Mouse (Mus musculus) kidney, embryonic 14.5 days (tissue): Measurements from ENCODE around the gene Fanca. TPM values are rescaled to one million over a fixed set of nuclear protein-coding genes. Genes with fewer than 3 reads are reported as not detected.

ENCODE experiments used
- ATAC-seq: fragments of 200-750 bp; cut with Nextera tagmentation; 2 replicates; pipeline ENCODE4 v1.8.0; 2017; ENCODE audit warnings: moderate number of reproducible peaks, mild to moderate bottlenecking, moderate TSS enrichment, moderate library complexity; ENCODE audit not compliant: low FRiP score, low TSS enrichment
- H3K27ac ChIP-seq: fragments of 300-500 bp; sonication (generic); 2 replicates; pipeline ENCODE4 v1.5.1; 2014; ENCODE audit warnings: low read depth, mild to moderate bottlenecking, low read length, moderate library complexity, mixed read lengths
- H3K27me3 ChIP-seq: fragments of 300-500 bp; sonication (generic); 2 replicates; pipeline ENCODE4 v1.6.1; 2014; ENCODE audit warnings: mild to moderate bottlenecking, low read length; ENCODE audit not compliant: control insufficient read depth, insufficient read depth
- H3K36me3 ChIP-seq: fragments of 300-500 bp; sonication (generic); 2 replicates; pipeline ENCODE4 v1.6.1; 2014; ENCODE audit warnings: low read length, mixed read lengths; ENCODE audit not compliant: control insufficient read depth, insufficient read depth
- H3K4me1 ChIP-seq: fragments of 300-500 bp; sonication (generic); 2 replicates; pipeline ENCODE4 v1.6.1; 2014; ENCODE audit warnings: low read length, mixed read lengths; ENCODE audit not compliant: control insufficient read depth, insufficient read depth
- H3K4me2 ChIP-seq: fragments of 300-500 bp; sonication (generic); replicated peaks from 2 replicates; pipeline ENCODE4 v1.6.1; 2014; ENCODE audit warnings: low read depth, mild to moderate bottlenecking, low read length
- H3K4me3 ChIP-seq: fragments of 300-500 bp; sonication (generic); 2 replicates; pipeline ENCODE4 v1.5.1; 2014; ENCODE audit warnings: mild to moderate bottlenecking, low read length
- H3K9ac ChIP-seq: fragments of 300-500 bp; sonication (generic); 2 replicates; pipeline ENCODE4 v1.6.1; 2014; ENCODE audit warnings: low read depth, mild to moderate bottlenecking, low read length, moderate library complexity
- H3K9me3 ChIP-seq: fragments of 300-500 bp; sonication (generic); 2 replicates; pipeline ENCODE4 v1.6.1; 2016; ENCODE audit warnings: low read length; ENCODE audit not compliant: control insufficient read depth
- WGBS: fragments of 180-500 bp; shearing (Covaris S2); extraction: QIAGEN DNeasy Blood & Tissue Kit; methylation state at CpG from one replicate; pipeline ENCODE4 v1.1.7; 2014; 5-methylcytosine and 5-hydroxymethylcytosine counted together
- polyA plus RNA-seq: library from polyadenylated mRNA; unstranded; fragments of >200 nt; fragmentation: Nextera tagmentation; extraction: Ambion mirVana; gene quantifications from 2 replicates; pipeline ENCODE4 v1.2.1, GENCODE M21; 2014

The Fanca gene
- polyA plus RNA-seq, 1 experiment from 2014 or later = 49.9 TPM

- H3K27ac ChIP-seq = no peak overlapping the region
- peaks cover 19% of the 10 kb centered on the region for H3K4me1 ChIP-seq
- peaks cover 49% of the 10 kb centered on the region for H3K36me3 ChIP-seq
- H3K4me3 ChIP-seq = peak overlapping the region; percentile 98
- WGBS = 39% methylated on average over 4 of the region's 4 CpGs
- peak overlapping the region; percentile 95 for H3K4me2 ChIP-seq
- H3K9me3 ChIP-seq = no peaks in the 10 kb centered on the region
- peak overlapping the region; percentile 96; the same call in 1 of the 2 replicates for H3K9ac ChIP-seq
- no peak for ATAC-seq
- H3K27me3 ChIP-seq = no peaks in the 10 kb centered on the region
Measured at GRCm38 (mm10) chr8:123252925-123253324, 65.5 kb downstream of the Fanca start.

- Histone ChIP-seq H3K9ac (no peak overlapping the region), H3K9me3 (no peaks in the 10 kb centered on the region), H3K36me3 (peaks cover 52% of the 10 kb centered on the region), H3K27ac (no peak overlapping the region), H3K4me3 (no peak overlapping the region), H3K27me3 (no peaks in the 10 kb centered on the region), H3K4me1 (peaks cover 19% of the 10 kb centered on the region), H3K4me2 (no peak overlapping the region)
- no peak for ATAC-seq
- 95% methylated on average over 5 of the region's 5 CpGs for WGBS
Measured at GRCm38 (mm10) chr8:123250940-123251339, 67.4 kb downstream of the Fanca start.

GRCm38 (mm10) chr8:123248596-123248995, 69.8 kb downstream of the Fanca start:
- no peak overlapping the region for H3K9ac ChIP-seq
- H3K4me2 ChIP-seq = no peak overlapping the region
- 90% methylated on average over 8 of the region's 8 CpGs for WGBS
- no peaks in the 10 kb centered on the region for H3K27me3 ChIP-seq
- ATAC-seq = no peak
- peaks cover 65% of the 10 kb centered on the region for H3K36me3 ChIP-seq
- no peaks in the 10 kb centered on the region for H3K9me3 ChIP-seq
- no peak overlapping the region for H3K27ac ChIP-seq
- H3K4me1 ChIP-seq = peaks cover 9% of the 10 kb centered on the region
- H3K4me3 ChIP-seq = no peak overlapping the region

DNA sequence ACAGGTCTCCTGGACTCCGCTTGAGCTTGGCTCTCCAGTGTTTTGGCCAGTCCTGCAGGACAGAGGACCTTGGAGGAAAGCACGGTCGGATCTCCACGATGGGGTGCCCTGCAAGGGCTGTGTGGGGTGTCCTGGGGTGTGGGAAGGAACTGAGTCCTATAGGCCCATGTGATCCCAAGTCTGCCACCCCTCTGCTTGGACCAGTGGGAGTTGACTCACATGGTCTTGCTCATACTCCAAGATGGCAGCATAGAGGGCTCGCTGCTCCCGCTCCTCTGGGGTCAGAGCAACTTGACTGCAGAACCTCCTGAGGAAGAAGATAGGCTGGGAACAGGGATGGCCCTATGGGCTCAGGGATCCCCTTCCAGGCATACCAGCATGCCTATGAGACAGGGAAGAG, 70.6 kb downstream of the Fanca start:
- Histone ChIP-seq H3K4me3 (no peak overlapping the region), H3K36me3 (peaks cover 68% of the 10 kb centered on the region), H3K27ac (no peak overlapping the region), H3K4me1 (peaks cover 4% of the 10 kb centered on the region; the same call in 1 of the 2 replicates), H3K9ac (no peak overlapping the region), H3K4me2 (no peak overlapping the region), H3K9me3 (no peaks in the 10 kb centered on the region), H3K27me3 (no peaks in the 10 kb centered on the region)
- WGBS = 96% methylated on average over 6 of the region's 6 CpGs
- no peak for ATAC-seq

- H3K4me3 ChIP-seq = no peak overlapping the region
- H3K27ac ChIP-seq = no peak overlapping the region
- no peak overlapping the region for H3K4me2 ChIP-seq
- ATAC-seq = no peak
- WGBS = 89% methylated on average over 12 of the region's 12 CpGs
- no peaks in the 10 kb centered on the region for H3K27me3 ChIP-seq
- no peak overlapping the region for H3K9ac ChIP-seq
- peaks cover 62% of the 10 kb centered on the region for H3K36me3 ChIP-seq
- H3K9me3 ChIP-seq = no peaks in the 10 kb centered on the region
- no peaks in the 10 kb centered on the region for H3K4me1 ChIP-seq
Measured at GRCm38 (mm10) chr8:123245543-123245942, 72.8 kb downstream of the Fanca start.

- no peak overlapping the region for H3K4me3 ChIP-seq
- peaks cover 54% of the 10 kb centered on the region for H3K36me3 ChIP-seq
- WGBS = 95% methylated on average over 4 of the region's 4 CpGs
- H3K4me2 ChIP-seq = no peak overlapping the region
- no peaks in the 10 kb centered on the region for H3K4me1 ChIP-seq
- H3K9me3 ChIP-seq = no peaks in the 10 kb centered on the region
- H3K9ac ChIP-seq = no peak overlapping the region
- H3K27me3 ChIP-seq = no peaks in the 10 kb centered on the region
- no peak overlapping the region for H3K27ac ChIP-seq
- ATAC-seq = no peak
Measured at GRCm38 (mm10) chr8:123244382-123244781, 74.0 kb downstream of the Fanca start.

- Histone ChIP-seq H3K27ac (no peak overlapping the region), H3K27me3 (no peaks in the 10 kb centered on the region), H3K4me1 (no peaks in the 10 kb centered on the region), H3K9me3 (no peaks in the 10 kb centered on the region), H3K9ac (no peak overlapping the region), H3K4me3 (no peak overlapping the region), H3K36me3 (peaks cover 40% of the 10 kb centered on the region), H3K4me2 (no peak overlapping the region)
- WGBS = 70% methylated on average over 11 of the region's 11 CpGs
- ATAC-seq = peak; percentile 53
Measured at GRCm38 (mm10) chr8:123243053-123243452, 75.3 kb downstream of the Fanca start.

DNA sequence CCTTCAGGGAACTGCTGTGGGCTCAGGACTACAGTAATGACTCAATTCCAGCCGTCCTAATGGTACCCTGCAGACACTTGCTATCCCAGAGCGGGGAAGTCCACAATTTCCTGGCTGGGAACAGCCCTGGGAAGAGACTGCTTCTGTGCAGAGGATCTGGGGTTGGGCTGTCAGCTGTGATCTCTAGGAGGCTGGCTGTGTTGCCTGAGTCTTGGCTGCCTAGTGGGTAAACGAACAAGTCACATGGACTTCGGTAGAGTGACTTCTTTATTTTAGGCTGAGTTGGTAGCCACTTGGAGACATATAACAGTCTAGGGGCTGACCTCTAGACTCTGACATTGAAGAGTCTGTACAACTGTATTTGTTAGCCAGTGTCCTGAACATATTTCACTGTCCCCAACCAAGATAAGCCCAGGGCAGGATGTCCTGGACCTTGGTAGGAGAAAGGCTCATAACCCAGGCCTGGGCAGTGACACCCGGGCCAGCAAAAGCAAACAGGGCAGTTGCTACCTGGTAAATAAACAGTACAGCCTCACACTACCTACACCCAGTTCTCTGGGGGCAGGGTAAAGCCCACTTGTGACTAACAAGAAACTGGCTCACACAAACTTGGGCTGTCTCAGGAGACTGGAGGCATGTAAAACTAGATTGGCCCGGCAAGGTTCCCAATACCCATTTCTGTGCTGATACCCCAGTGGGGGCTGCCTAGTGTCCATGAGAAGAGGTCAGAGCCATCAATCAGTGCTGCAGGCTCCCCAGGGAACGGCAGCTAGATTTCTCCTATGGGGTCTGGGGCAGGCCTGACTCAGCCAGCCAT, 76.1 kb downstream of the Fanca start:
- no peaks in the 10 kb centered on the region for H3K4me1 ChIP-seq
- H3K4me2 ChIP-seq = no peak overlapping the region
- no peak for ATAC-seq
- H3K36me3 ChIP-seq = peaks cover 33% of the 10 kb centered on the region
- H3K4me3 ChIP-seq = no peak overlapping the region
- H3K27me3 ChIP-seq = no peaks in the 10 kb centered on the region
- 78% methylated on average over 7 of the region's 7 CpGs for WGBS
- no peak overlapping the region for H3K27ac ChIP-seq
- H3K9me3 ChIP-seq = no peaks in the 10 kb centered on the region
- no peak overlapping the region for H3K9ac ChIP-seq

- Histone ChIP-seq H3K27me3 (peaks cover 8% of the 10 kb centered on the region), H3K4me2 (no peak overlapping the region), H3K9me3 (no peaks in the 10 kb centered on the region), H3K27ac (no peak overlapping the region), H3K9ac (no peak overlapping the region), H3K36me3 (peaks cover 8% of the 10 kb centered on the region; the same call in 1 of the 2 replicates), H3K4me1 (peaks cover 13% of the 10 kb centered on the region), H3K4me3 (no peak overlapping the region)
- ATAC-seq = no peak
- WGBS = 90% methylated on average over 10 of the region's 10 CpGs
Measured at GRCm38 (mm10) chr8:123239398-123239797, 79.0 kb downstream of the Fanca start.
